Mouse (Mus musculus) MEL (cell line): ENCODE measurements at regions not wholly inside any gene's neighbourhood (a gene's known extent, or its start where the extent isn't known, plus 50 kb on each side); places are given as distances from the start of the nearest gene placed in this dataset.

Experiments
- USF1 ChIP-seq: IDR thresholded peaks from 2 replicates; pipeline ENCODE4 v1.6.1; 2014; ENCODE audit warnings: low read depth, mild to moderate bottlenecking, inconsistent platforms, low read length, improper control_type of control experiment, moderate library complexity
- ZKSCAN1 ChIP-seq: IDR thresholded peaks from 2 replicates; pipeline ENCODE4 v1.6.1; 2012; ENCODE audit warnings: low read depth, mild to moderate bottlenecking, inconsistent platforms, low read length, improper control_type of control experiment, moderate library complexity

- no peak for TF ChIP-seq USF1
- TF ChIP-seq ZKSCAN1: no peak
Observed at GRCm38 (mm10) chr1:12620825-12621224, 1206.9 kb downstream of the A830018L16Rik start.
